Mouse (Mus musculus) ES-CJ7 (cell line): ENCODE data around the gene Emilin3.

Experiments used
- DNase-seq: peaks from one replicate; pipeline ENCODE4 v3.0.0; 2011; ENCODE audit warnings: low read depth, low spot score

Gene Emilin3

GRCm38 (mm10) chr2:160872890-160873382 lies 39.2 kb downstream of the Emilin3 start, which contains the start of gene Zhx3:
Gene Zhx3, minus strand, starts transcription at chr2:160872998.
- DNase-seq, result peak; percentile 88

DNA sequence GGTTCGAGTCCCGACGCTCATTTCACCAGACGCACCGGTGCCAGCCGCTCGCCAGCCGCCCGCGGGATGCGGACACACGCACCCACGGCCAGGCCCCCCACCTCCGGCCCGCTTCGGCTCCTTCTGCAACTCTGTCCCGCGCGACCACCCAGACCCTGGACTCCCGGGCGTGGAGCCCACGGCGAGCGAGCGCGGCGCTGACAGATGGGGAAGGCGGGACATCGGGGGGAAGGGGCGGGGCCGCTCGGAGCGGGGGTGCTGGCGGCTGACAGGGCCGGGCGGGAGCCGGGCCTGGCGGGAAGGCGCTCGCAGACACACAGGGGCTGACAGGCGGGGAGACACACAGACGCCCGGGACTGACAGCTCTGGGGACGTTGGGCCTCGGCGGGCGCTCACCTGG lies 39.7 kb downstream of the Emilin3 start:
- DNase-seq, result peak; percentile 13

DNA sequence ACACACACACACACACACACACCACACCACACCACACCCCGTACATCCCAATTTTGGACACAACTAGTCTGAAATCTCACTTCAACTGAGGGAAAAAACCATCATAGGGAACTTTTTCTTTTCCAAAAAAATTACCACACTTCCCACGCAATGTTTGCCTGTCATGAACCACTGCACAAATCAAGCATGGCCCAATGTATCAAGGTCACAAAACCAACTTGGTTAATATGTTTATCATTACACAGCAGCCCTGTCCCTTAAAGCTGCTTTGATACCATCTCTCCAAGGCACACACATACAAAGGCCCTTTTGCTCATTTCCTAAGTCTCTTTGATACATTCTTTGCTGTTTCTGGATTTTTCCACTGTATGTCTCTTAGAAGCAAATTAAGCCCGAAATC lies 40.8 kb downstream of the Emilin3 start:
- no peak for DNase-seq

GRCm38 (mm10) chr2:160869446-160869845 lies 42.7 kb downstream of the Emilin3 start:
- DNase-seq, result no peak

- no peak for DNase-seq
Measured at GRCm38 (mm10) chr2:160865266-160865665, 46.9 kb downstream of the Emilin3 start.

DNA sequence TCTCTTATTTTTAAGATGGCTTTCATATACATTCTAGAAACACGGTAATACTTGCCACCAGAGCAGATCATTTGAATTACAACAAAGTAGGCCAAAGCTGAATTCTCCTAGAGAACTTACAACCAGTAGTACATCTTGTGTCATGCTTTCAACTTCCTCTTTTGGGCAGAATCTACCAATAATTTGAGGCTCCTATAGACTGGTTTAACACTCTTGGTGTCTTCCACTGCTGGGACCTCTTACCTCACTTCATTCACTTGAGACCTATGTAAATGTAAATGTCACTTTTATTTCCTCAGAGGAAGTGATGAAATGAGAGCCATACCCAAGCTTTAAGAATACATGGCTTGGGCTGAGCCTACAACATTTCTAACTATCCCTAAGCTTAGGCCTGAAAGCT lies 48.0 kb downstream of the Emilin3 start:
- no peak for DNase-seq

DNA sequence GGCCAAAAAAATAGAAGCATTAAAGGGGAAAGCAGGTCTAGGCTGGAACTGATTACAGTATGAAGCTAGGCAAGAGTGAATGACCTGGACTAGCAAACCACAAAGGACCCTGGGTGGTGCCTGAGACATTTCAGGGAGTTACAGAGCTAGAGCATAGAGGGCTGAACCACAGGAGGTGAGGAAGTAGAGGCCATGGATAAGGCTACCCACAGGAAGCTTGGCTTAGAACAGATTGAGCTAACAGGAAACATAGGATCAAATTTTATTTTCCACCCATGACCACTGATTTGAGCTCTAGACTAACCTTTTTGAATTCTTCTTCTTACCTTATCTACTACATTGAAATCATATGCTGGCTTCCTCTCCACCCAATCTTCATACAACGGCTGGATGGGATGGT lies 51.8 kb downstream of the Emilin3 start:
- DNase-seq, result no peak
